Comparison of ENCODE assay signal across 16 mouse cellular contexts in the genomic region with DNA sequence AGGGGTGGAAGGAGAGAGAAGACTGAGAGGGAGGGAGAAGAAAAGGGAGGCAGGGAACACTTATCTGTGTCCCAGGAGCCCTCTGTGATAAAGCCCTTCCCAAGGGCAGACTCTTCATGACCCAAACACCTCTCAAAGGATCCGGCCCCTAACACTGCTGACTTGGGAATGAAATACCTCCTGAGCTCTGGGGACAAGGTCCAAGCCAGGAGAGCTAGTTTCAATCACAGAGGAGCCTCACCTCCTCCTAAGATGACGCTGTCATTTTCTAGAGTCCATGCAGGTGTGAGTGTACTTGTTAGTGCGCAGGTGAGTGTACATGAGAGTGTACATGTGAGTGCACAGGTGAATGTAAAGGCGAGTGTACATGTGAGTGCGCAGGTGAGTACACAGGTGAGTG.
"Had no signal": no experiment of that assay in that cellular context is flagged by ENCODE, and none has a peak within 500 bp of the region (broad histone marks: within the 10 kb centered on the region; RNA-seq: fewer than 3 reads in every experiment).

No protein-coding gene starts in this region.

- H3K4me3 ChIP-seq: hindbrain, embryonic 12.5 days; left cerebral cortex, adult 2 months; limb, embryonic 10.5 days; liver, embryonic 13.5 days; lung, embryonic 15.5 days; midbrain, embryonic 12.5 days; neural tube, embryonic 13.5 days had no signal

- ATAC-seq: hindbrain, embryonic 16.5 days; inflammation-experienced regulatory T-cells, adult 6 months; midbrain, embryonic 16.5 days had no signal

- H3K9me3 ChIP-seq: hindbrain, embryonic 12.5 days; limb, embryonic 10.5 days; liver, embryonic 13.5 days; lung, embryonic 15.5 days; midbrain, embryonic 12.5 days; neural tube, embryonic 13.5 days had no signal

- H3K4me2 ChIP-seq: hindbrain, embryonic 12.5 days; liver, embryonic 13.5 days; lung, embryonic 15.5 days; midbrain, embryonic 12.5 days; neural tube, embryonic 13.5 days had no signal

- DNase-seq: layer of hippocampus, adult 9-11 months; liver, embryonic 13.5 days; liver, postnatal 0 days; lung, postnatal 14 days; retina, postnatal 1 day; thymus, adult 18-20 months; thymus, postnatal 25 days had no signal

- H3K36me3 ChIP-seq: hindbrain, embryonic 12.5 days; limb, embryonic 10.5 days; liver, embryonic 13.5 days; lung, embryonic 15.5 days; neural tube, embryonic 13.5 days had no signal

- H3K9ac ChIP-seq: hindbrain, embryonic 12.5 days; liver, embryonic 13.5 days; liver, postnatal 0 days; lung, embryonic 15.5 days; midbrain, embryonic 12.5 days; neural tube, embryonic 13.5 days had no signal

- H3K27me3 ChIP-seq: hindbrain, embryonic 12.5 days; liver, embryonic 13.5 days; lung, embryonic 15.5 days; midbrain, embryonic 12.5 days; neural tube, embryonic 13.5 days had no signal

- H3K27ac ChIP-seq: hindbrain, embryonic 12.5 days; left cerebral cortex, adult 2 months; limb, embryonic 10.5 days; liver, embryonic 13.5 days; lung, embryonic 15.5 days; midbrain, embryonic 12.5 days; neural tube, embryonic 13.5 days had no signal
